Mouse (Mus musculus) G1E (cell line): ENCODE results near the gene Serp2.

ENCODE experiments used
- CTCF ChIP-seq: IDR thresholded peaks from 2 replicates; pipeline ENCODE4 v1.5.1; 2012; ENCODE audit warnings: low read depth, low read length, inconsistent platforms, mixed read lengths
- GATA1 ChIP-seq: IDR thresholded peaks from 2 replicates; pipeline ENCODE4 v1.6.1; 2012; ENCODE audit warnings: borderline replicate concordance, low read length, inconsistent platforms, mixed read lengths

DNA sequence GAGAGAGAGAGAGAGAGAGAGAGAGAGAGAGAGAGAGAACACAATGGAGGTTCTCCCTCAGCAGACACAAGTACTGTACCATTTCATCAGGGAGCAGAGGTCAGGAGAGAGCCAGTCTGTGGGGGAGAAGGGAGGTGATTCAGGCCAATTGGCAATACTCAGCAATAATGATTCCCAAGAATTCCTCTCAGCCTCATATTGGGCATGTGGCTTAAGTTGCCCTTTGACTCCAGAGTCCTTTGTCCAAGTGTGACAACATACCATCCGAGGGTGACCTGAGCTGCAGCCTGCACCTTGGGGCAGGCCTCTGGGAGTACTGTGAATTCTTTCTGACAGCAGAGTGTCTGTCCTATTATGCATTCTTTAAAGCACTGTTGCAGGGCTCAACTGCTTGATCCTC is 10.6 kb upstream of the Serp2 start:
- TF ChIP-seq CTCF (no peak), GATA1 (no peak)
